Mouse (Mus musculus) limb, embryonic 14.5 days (tissue): ENCODE measurements at regions not wholly inside any gene's neighbourhood (a gene's known extent, or its start where the extent isn't known, plus 50 kb on each side); places are given as distances from the start of the nearest gene placed in this dataset.

ENCODE experiments used
- ATAC-seq: fragments of 200-750 bp; cut with Nextera tagmentation; 2 replicates; pipeline ENCODE4 v1.8.0; 2017; ENCODE audit warnings: low read depth, moderate number of reproducible peaks, moderate TSS enrichment; ENCODE audit not compliant: low FRiP score
- DNase-seq: peaks from one replicate; pipeline ENCODE4 v3.0.0-alpha.2; 2015; ENCODE audit warnings: low spot score
- H3K27ac ChIP-seq: fragments of 300-500 bp; sonication (generic); replicated peaks from 2 replicates; pipeline ENCODE4 v1.5.1; 2014; ENCODE audit warnings: low read depth, mild to moderate bottlenecking, low read length, moderate library complexity, mixed read lengths
- H3K27me3 ChIP-seq: fragments of 300-500 bp; sonication (generic); 2 replicates; pipeline ENCODE4 v1.6.1; 2014; ENCODE audit warnings: low read length, mixed read lengths; ENCODE audit not compliant: control insufficient read depth, insufficient read depth
- H3K36me3 ChIP-seq: fragments of 300-500 bp; sonication (generic); 2 replicates; pipeline ENCODE4 v1.6.1; 2014; ENCODE audit warnings: mild to moderate bottlenecking, low read length, moderate library complexity, mixed read lengths; ENCODE audit not compliant: control insufficient read depth, insufficient read depth
- H3K4me1 ChIP-seq: fragments of 300-500 bp; sonication (generic); 2 replicates; pipeline ENCODE4 v1.6.1; 2014; ENCODE audit warnings: antibody characterized with exemption, low read length, mixed read lengths; ENCODE audit not compliant: control insufficient read depth, insufficient read depth
- H3K4me2 ChIP-seq: fragments of 300-500 bp; sonication (generic); replicated peaks from 2 replicates; pipeline ENCODE4 v1.6.1; 2014; ENCODE audit warnings: low read depth, mild to moderate bottlenecking, low read length, moderate library complexity; ENCODE audit not compliant: severe bottlenecking
- H3K4me3 ChIP-seq: fragments of 300-500 bp; sonication (generic); replicated peaks from 2 replicates; pipeline ENCODE4 v1.5.1; 2014; ENCODE audit warnings: low read length
- H3K9ac ChIP-seq: fragments of 300-500 bp; sonication (generic); 2 replicates; pipeline ENCODE4 v1.6.1; 2014; ENCODE audit warnings: mild to moderate bottlenecking, low read depth, low read length, moderate library complexity; ENCODE audit not compliant: severe bottlenecking
- H3K9me3 ChIP-seq: fragments of 300-500 bp; sonication (generic); 2 replicates; pipeline ENCODE4 v1.6.1; 2016; ENCODE audit warnings: low read length; ENCODE audit not compliant: control insufficient read depth
- POLR2A ChIP-seq: fragments of 200-500 bp; IDR thresholded peaks from 2 replicates; pipeline ENCODE4 v1.8.0; 2012; ENCODE audit warnings: inconsistent platforms, mild to moderate bottlenecking, moderate library complexity, borderline replicate concordance; ENCODE audit not compliant: insufficient read depth, insufficient read length; ENCODE audit errors: extremely low read depth
- WGBS: fragments of 180-500 bp; shearing (Covaris S2); extraction: QIAGEN DNeasy Blood & Tissue Kit; methylation state at CpG from one replicate; pipeline ENCODE4 v1.1.7; 2014; 5-methylcytosine and 5-hydroxymethylcytosine counted together

DNA sequence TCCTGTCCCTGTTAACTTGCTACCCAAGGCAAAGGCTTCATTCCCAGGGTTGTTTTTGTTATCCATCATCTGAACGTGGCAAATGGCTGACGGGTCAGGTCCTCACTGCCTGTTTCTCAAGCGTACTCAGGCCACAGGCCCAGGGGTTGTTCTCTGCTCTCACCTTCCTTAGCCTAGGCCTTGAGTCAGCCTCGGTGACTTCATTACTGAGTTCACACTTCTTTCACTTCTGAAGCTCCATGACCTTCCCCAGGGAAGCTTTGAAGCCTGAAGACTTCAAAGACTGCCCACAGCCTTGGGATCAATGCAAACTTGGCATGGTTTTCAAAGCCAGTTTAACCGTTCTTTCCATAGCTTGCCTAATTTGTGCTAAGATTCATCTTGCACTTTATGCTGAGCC, 145.3 kb upstream of the 9630041A04Rik start:
- WGBS: 47% methylated on average over 5 of the region's 5 CpGs

DNA sequence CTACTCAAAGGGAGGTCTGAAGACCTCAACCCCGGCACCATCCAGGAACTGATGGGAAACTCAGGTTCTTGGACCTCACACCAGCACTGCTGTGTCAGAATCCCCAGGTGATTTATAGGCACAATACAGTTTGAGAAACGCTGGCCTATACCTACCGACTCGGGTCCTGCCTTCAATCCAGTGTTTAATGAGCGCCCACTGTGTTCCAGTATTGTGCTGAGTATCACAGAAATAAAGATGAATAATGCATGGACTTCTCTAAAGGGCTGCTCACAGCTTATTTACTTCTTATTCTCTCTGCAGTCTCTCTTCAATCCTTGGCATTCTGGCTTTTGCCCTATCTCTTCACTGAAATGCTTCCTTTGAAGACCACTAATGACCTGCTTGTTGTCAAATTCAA, 146.8 kb upstream of the 9630041A04Rik start:
- ATAC-seq (no peak), DNase-seq (no peak)
- Histone ChIP-seq H3K4me3 (no peak overlapping the region), H3K36me3 (no peaks in the 10 kb centered on the region), H3K4me2 (no peak overlapping the region), H3K9me3 (no peaks in the 10 kb centered on the region), H3K27me3 (no peaks in the 10 kb centered on the region), H3K27ac (no peak overlapping the region), H3K4me1 (no peaks in the 10 kb centered on the region), H3K9ac (no peak overlapping the region)
- 67% methylated on average over 5 of the region's 5 CpGs for WGBS
- TF ChIP-seq POLR2A: no peak

More for the DNA sequence above, 145.3 kb upstream of the 9630041A04Rik start:
- H3K9ac ChIP-seq: no peak overlapping the region
- H3K4me1 ChIP-seq: no peaks in the 10 kb centered on the region
- H3K27me3 ChIP-seq: no peaks in the 10 kb centered on the region
- no peaks in the 10 kb centered on the region for H3K36me3 ChIP-seq
- no peaks in the 10 kb centered on the region for H3K9me3 ChIP-seq
- no peak overlapping the region for H3K27ac ChIP-seq
- H3K4me3 ChIP-seq: no peak overlapping the region
- no peak for DNase-seq
- TF ChIP-seq POLR2A: no peak
- ATAC-seq: no peak
- no peak overlapping the region for H3K4me2 ChIP-seq

DNA sequence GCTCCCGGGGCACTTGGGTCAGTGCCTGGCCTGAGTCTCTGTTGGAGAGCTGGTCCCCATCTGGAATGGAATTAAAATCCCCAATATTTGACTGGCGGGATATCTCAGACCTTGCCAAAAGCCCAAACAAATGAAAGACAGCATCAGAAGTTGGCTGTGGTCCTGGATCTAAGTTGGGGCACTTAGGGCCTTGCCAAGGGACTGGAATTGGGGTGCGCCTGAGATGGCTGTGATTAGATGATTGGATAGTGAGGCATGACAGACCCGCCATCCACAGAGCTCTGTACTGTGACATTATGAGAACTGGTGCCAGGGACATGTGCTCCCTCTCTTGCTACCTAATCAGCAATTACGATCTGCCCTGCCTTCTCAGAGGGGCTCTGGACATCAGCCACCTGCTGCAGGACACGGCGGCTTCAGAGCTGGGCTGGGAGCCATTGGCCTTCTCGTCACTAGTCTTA, 151.0 kb upstream of the 9630041A04Rik start:
- ATAC-seq: no peak
- H3K27me3 ChIP-seq: no peaks in the 10 kb centered on the region
- 72% methylated on average over 8 of the region's 8 CpGs for WGBS

DNA sequence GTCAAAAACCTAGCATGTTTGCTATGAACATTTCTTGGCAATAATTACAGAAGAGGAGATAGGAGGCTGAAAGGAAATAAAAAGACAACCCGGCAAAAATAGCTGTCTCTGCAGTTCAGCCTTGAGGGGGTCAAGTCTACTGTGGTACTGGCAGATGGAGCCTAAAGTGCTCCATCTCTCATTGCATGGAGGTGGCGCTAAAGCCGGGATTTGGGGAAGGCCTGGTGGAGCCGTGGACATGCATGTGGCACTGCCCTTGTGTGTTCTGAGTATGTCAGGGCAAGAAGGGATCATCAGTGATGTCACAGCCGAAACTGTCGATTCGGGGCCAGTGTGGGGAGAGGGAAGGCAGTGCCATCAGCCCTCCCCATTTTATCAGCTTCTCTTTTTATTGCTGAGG, 161.3 kb upstream of the 9630041A04Rik start:
- Histone ChIP-seq H3K9ac (no peak overlapping the region), H3K27me3 (no peaks in the 10 kb centered on the region), H3K36me3 (no peaks in the 10 kb centered on the region), H3K9me3 (no peaks in the 10 kb centered on the region), H3K4me3 (no peak overlapping the region), H3K27ac (no peak overlapping the region), H3K4me2 (no peak overlapping the region), H3K4me1 (no peaks in the 10 kb centered on the region)
- 76% methylated on average over 7 of the region's 7 CpGs for WGBS
- TF ChIP-seq POLR2A: no peak
- DNase-seq (no peak), ATAC-seq (no peak)

More for the DNA sequence above, 151.0 kb upstream of the 9630041A04Rik start:
- no peak overlapping the region for H3K4me2 ChIP-seq
- no peaks in the 10 kb centered on the region for H3K4me1 ChIP-seq
- no peak overlapping the region for H3K9ac ChIP-seq
- H3K27ac ChIP-seq: no peak overlapping the region
- H3K36me3 ChIP-seq: no peaks in the 10 kb centered on the region
- no peak for DNase-seq
- no peak for TF ChIP-seq POLR2A
- no peaks in the 10 kb centered on the region for H3K9me3 ChIP-seq
- no peak overlapping the region for H3K4me3 ChIP-seq

DNA sequence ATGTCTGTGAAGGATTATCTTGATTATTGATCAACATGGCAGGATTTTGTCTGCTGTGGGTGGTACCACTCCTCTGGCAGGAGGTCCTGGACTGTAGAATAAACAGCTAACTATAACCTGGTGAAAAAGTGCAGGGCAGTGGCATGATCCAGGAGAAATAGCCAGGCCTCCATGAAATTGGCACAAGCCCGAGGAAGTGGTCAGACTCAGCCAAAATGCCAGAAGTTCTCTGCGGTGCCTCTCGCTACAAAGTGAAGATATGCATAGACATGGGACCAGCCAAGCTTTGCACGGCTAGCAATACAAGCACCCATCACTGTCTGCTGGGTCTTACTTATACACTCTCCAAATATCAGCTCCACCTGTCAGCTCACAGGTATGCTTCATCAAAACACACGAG, 167.6 kb upstream of the 9630041A04Rik start:
- no peaks in the 10 kb centered on the region for H3K4me1 ChIP-seq
- H3K4me3 ChIP-seq: no peak overlapping the region
- H3K36me3 ChIP-seq: no peaks in the 10 kb centered on the region
- DNase-seq: no peak
- H3K27me3 ChIP-seq: no peaks in the 10 kb centered on the region
- no peak overlapping the region for H3K9ac ChIP-seq
- WGBS: 82% methylated on average over 5 of the region's 5 CpGs
- no peak for ATAC-seq
- no peak overlapping the region for H3K4me2 ChIP-seq
- no peak for TF ChIP-seq POLR2A
- H3K9me3 ChIP-seq: no peaks in the 10 kb centered on the region
- no peak overlapping the region for H3K27ac ChIP-seq

DNA sequence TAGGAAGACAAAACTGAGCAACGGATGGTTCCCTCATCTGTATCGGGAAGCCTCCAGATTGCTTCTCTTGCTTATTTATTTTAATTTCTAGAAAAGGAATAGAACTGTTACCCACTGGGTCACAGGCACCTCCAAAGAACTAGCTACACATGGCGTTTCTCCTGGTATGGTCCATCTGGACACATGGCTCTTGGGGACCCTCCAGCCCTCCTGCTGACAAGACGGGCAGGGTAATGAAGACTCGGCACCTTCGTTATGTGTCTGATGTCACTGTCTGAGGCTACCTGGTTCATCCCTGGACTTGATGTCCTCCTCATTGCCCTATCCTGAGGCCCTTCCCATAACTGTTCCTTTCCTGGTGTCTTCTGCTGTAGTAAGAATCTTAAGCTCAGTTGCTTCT, 170.3 kb upstream of the 9630041A04Rik start:
- no peak overlapping the region for H3K4me3 ChIP-seq
- no peak overlapping the region for H3K27ac ChIP-seq
- no peaks in the 10 kb centered on the region for H3K27me3 ChIP-seq
- H3K9me3 ChIP-seq: no peaks in the 10 kb centered on the region
- ATAC-seq: no peak
- no peak for DNase-seq
- H3K4me2 ChIP-seq: no peak overlapping the region
- TF ChIP-seq POLR2A: no peak
- WGBS: 76% methylated on average over 6 of the region's 6 CpGs
- H3K4me1 ChIP-seq: no peaks in the 10 kb centered on the region
- no peak overlapping the region for H3K9ac ChIP-seq
- H3K36me3 ChIP-seq: no peaks in the 10 kb centered on the region
